Mouse (Mus musculus): ENCODE measurements around the gene Angptl6. TPM values are rescaled to one million over a fixed set of nuclear protein-coding genes. Genes with fewer than 3 reads are reported as not detected.

Angptl6 gene
- polyA plus RNA-seq, 1 experiment = 2.7 TPM

DNA sequence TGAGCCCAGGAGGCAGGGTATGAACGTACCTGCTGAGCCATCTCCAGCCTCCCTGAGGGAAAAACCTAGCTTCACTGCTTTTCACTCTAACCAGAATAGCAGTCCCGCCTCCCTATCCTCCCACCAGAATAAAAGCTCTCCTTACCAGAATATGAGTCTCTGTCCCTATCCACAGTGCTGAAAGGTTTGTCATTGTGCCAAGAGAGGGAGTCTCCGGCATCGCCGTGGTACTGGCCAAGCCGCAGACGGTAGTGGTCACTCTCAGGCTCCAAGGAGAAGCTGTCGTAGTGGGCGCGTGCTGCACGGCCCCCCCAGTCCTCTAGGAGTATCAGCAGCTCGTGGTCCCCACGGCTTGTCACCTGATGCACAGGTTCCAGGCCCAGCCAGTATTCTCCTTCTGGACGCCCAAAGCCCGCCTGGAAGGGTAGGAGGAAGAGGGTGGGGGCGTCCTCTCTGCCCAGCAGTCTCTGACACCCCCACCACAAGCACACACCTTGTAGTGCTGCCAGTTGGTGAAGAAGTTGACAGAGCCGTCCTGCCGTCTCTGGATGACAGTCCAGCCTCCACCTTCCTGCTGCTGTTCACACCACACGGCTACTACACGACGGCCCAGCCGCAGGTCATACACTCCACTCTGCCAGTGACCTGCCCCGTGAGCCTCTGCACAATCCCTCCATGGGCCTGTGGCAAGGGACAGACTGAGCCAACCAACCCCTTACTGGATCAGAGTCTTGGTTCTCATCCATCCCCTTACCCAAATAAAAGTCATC, 4.3 kb downstream of the Angptl6 start:
- H3K4me3 ChIP-seq (ENCODE audit: extremely low read depth, insufficient read depth, insufficient read length) = no peak overlapping the region
- TF ChIP-seq CTCF (IDR thresholded peaks at IDR 0.05; ENCODE audit: extremely low read depth, insufficient read depth, insufficient read length, insufficient replicate concordance) (no peak), POLR2A (IDR thresholded peaks at IDR 0.05; ENCODE audit: low read depth, low read length) (no peak)
- H3K27me3 ChIP-seq (ENCODE audit: control insufficient read depth, insufficient read depth, low read length) = no peaks in the 10 kb centered on the region
- WGBS = 87% methylated on average over 23 of the region's 23 CpGs
- peaks cover 11% of the 10 kb centered on the region for H3K36me3 ChIP-seq (ENCODE audit: control insufficient read depth, insufficient read depth, low read length)
- DNase-seq (ENCODE audit: low read depth in 1 of 2, low spot score in 2 of 2) = no peak
- H3K4me1 ChIP-seq (ENCODE audit: control insufficient read depth, insufficient read depth, insufficient read length) = peaks cover 4% of the 10 kb centered on the region; the same call in 1 of the 2 replicates
- H3K27ac ChIP-seq (ENCODE audit: insufficient read depth, low read length) = no peak overlapping the region

DNA sequence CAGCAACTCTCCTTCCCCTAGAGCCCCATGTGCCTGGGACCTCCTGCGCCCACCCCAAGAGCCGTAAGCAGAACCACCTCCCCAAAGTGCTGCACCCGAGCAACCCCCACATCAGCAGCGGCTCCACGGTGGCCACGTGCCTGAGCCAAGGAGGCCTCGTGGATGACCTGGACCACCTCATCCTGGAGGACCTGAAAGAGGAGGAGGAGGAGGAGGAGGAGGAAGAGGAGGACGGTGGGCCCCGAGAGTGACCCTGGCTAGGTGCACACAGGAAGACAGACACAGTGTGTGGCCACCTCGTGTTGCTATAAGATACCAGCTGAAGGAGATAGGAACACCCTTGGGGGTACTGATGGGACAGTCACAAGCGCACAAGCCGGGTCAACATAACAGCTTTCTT, 6.0 kb downstream of the Angptl6 start:
- TF ChIP-seq CTCF (IDR thresholded peaks at IDR 0.05; ENCODE audit: extremely low read depth, insufficient read depth, insufficient read length, insufficient replicate concordance) (no peak), POLR2A (IDR thresholded peaks at IDR 0.05; ENCODE audit: low read depth, low read length) (no peak)
- whole genome bisulfite sequencing = 90% methylated on average over 12 of the region's 12 CpGs
- Histone ChIP-seq H3K36me3 (ENCODE audit: control insufficient read depth, insufficient read depth, low read length) (peaks cover 12% of the 10 kb centered on the region), H3K27me3 (ENCODE audit: control insufficient read depth, insufficient read depth, low read length) (no peaks in the 10 kb centered on the region), H3K4me3 (ENCODE audit: extremely low read depth, insufficient read depth, insufficient read length) (no peak overlapping the region), H3K4me1 (ENCODE audit: control insufficient read depth, insufficient read depth, insufficient read length) (peaks cover 5% of the 10 kb centered on the region; the same call in 1 of the 2 replicates), H3K27ac (ENCODE audit: insufficient read depth, low read length) (no peak overlapping the region)
- DNase-seq (ENCODE audit: low read depth in 1 of 2, low spot score in 2 of 2) = no peak

DNA sequence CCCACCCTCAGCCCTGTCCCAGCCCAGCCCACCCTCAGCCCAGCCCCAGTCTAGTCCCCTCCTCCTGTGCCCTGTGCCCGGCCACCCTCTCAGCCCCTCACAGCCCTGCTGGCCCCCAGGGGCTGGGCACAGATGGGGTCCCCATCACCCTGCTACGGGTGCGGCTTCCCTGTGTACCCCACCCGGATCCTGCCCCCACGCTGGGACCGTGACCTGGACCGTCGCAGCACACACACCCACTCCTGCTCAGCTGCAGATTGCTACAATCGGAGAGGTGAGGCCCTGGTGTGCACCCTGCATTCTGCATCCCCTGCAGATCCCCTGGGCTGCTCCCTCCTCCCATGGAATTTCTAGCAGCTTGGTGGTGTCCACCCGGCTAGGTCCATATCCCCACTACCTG, 6.5 kb downstream of the Angptl6 start:
- H3K27ac ChIP-seq (ENCODE audit: insufficient read depth, low read length) = no peak overlapping the region
- H3K36me3 ChIP-seq (ENCODE audit: control insufficient read depth, insufficient read depth, low read length) = peaks cover 12% of the 10 kb centered on the region
- TF ChIP-seq CTCF (IDR thresholded peaks at IDR 0.05; ENCODE audit: extremely low read depth, insufficient read depth, insufficient read length, insufficient replicate concordance) (no peak), POLR2A (IDR thresholded peaks at IDR 0.05; ENCODE audit: low read depth, low read length) (no peak)
- peaks cover 5% of the 10 kb centered on the region; the same call in 1 of the 2 replicates for H3K4me1 ChIP-seq (ENCODE audit: control insufficient read depth, insufficient read depth, insufficient read length)
- no peaks in the 10 kb centered on the region for H3K27me3 ChIP-seq (ENCODE audit: control insufficient read depth, insufficient read depth, low read length)
- DNase-seq (ENCODE audit: low read depth in 1 of 2, low spot score in 2 of 2) = no peak
- 95% methylated on average over 10 of the region's 10 CpGs for WGBS
- H3K4me3 ChIP-seq (ENCODE audit: extremely low read depth, insufficient read depth, insufficient read length) = no peak overlapping the region

DNA sequence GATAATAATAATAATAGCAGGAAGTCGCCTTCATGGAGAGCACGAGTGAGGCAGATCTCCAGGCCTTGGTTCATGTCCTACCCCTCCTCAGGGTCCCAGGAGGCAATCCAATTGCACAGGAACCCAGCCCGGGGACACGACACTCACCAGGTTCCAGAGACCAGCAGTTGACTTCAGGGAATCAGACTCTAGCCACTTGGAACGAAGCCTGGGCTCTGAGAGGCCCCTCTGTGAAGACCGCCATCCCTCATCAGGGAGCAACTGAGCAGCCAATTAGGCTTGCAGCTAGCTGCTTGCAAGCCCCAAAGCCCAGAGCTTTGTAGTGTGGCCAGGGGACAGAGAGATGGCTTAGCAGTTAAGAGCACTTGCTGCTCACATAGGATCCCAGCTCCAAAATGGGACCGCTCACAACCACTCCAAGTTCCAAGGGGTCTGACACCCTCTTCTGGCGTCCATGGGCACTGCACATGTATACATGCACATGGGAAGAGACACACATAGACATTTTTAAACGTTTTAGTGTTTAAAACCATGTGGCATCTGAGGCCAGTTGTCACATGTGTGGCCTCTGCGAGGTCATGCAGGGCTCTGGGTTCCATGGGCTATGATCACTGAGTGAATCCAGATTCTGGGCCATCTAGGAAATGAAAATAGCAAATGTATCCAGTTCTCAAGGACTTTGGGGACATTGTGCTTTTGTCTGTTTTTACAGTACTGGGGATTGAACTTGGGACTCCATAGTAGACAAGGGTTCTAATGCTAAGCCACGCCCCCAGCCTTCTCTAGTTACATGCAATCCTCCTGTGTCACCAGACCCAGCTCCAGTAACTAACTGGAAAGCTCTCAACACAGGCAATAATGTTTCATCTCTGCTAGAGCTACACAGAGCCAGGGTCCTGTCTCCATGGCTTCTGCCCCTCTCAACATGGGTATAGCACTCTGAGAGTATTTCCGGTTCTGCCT, 9.0 kb downstream of the Angptl6 start:
- 89% methylated on average over 12 of the region's 12 CpGs for WGBS
- H3K27me3 ChIP-seq (ENCODE audit: control insufficient read depth, insufficient read depth, low read length) = no peaks in the 10 kb centered on the region
- H3K27ac ChIP-seq (ENCODE audit: insufficient read depth, low read length) = no peak overlapping the region
- H3K36me3 ChIP-seq (ENCODE audit: control insufficient read depth, insufficient read depth, low read length) = peaks cover 12% of the 10 kb centered on the region
- no peak overlapping the region for H3K4me3 ChIP-seq (ENCODE audit: extremely low read depth, insufficient read depth, insufficient read length)
- no peak for TF ChIP-seq POLR2A (IDR thresholded peaks at IDR 0.05; ENCODE audit: low read depth, low read length)
- TF ChIP-seq CTCF (IDR thresholded peaks at IDR 0.05; ENCODE audit: extremely low read depth, insufficient read depth, insufficient read length, insufficient replicate concordance) = no peak
- DNase-seq (ENCODE audit: low read depth in 1 of 2, low spot score in 2 of 2) = no peak
- peaks cover 5% of the 10 kb centered on the region; the same call in 1 of the 2 replicates for H3K4me1 ChIP-seq (ENCODE audit: control insufficient read depth, insufficient read depth, insufficient read length)

DNA sequence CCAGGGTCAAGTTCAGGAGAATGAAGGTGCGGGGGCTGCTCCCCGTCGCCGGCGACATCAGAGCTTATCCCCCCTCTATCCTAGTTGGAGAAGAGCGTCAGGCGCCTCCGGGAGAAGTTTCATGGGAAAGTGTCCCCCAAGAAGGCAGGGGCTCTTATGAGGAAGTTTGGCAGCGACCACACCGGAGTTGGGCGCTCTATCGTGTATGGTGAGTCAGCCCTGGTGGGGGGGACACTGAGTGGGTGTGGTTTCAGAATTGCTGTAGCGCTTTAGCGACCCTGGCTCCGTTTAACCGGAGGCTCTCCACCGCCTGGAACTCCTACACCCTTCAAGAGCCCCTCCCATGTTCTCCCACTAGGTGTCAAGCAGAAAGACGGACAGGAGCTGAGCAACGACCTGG, 10.3 kb downstream of the Angptl6 start:
- no peaks in the 10 kb centered on the region for H3K27me3 ChIP-seq (ENCODE audit: control insufficient read depth, insufficient read depth, low read length)
- DNase-seq (ENCODE audit: low read depth in 1 of 2, low spot score in 2 of 2) = no peak
- H3K36me3 ChIP-seq (ENCODE audit: control insufficient read depth, insufficient read depth, low read length) = peaks cover 12% of the 10 kb centered on the region
- WGBS = 6% methylated on average over 19 of the region's 19 CpGs
- H3K27ac ChIP-seq (ENCODE audit: insufficient read depth, low read length) = no peak overlapping the region
- peaks cover 5% of the 10 kb centered on the region; the same call in 1 of the 2 replicates for H3K4me1 ChIP-seq (ENCODE audit: control insufficient read depth, insufficient read depth, insufficient read length)
- TF ChIP-seq CTCF (IDR thresholded peaks at IDR 0.05; ENCODE audit: extremely low read depth, insufficient read depth, insufficient read length, insufficient replicate concordance) = no peak
- no peak for TF ChIP-seq POLR2A (IDR thresholded peaks at IDR 0.05; ENCODE audit: low read depth, low read length)
- peak overlapping the region; percentile 87 for H3K4me3 ChIP-seq (ENCODE audit: extremely low read depth, insufficient read depth, insufficient read length)

DNA sequence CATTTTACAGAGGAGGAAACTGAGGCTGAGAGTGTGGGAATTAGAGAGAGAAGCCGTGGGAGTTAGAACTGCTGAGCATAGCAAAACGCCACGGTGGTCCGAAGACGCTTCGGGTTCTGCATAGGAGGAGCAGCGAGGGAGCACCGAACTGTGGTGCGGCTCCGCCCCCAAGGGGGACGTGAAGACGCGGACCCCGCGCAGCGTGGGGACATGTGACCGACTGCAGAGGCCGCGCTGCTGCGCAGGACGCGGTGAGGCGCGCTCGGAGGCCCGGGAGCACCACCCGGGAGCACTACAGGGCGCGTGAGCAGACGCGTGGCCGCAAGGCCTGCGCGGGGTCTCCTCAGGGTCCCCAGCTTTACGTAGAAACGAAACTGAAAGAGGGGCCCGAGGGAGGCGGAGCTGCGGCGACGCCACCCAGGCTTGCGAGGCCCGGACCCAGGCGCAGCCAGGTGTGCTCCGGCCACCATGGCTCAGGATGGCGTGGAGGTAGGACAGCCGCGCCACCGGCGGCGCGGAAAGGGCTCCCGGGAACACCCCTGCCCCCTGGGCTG, 11.0 kb downstream of the Angptl6 start, which contains the start of gene A230050P20Rik:
TSS of gene A230050P20Rik (plus strand) at position 195 of the 554 bp plus-strand sequence.
- peaks cover 5% of the 10 kb centered on the region; the same call in 1 of the 2 replicates for H3K4me1 ChIP-seq (ENCODE audit: control insufficient read depth, insufficient read depth, insufficient read length)
- WGBS = under 1% methylated on average over 53 of the region's 53 CpGs
- H3K4me3 ChIP-seq (ENCODE audit: extremely low read depth, insufficient read depth, insufficient read length) = peak within 1 kb of the TSS; percentile 87
- DNase-seq (ENCODE audit: low read depth in 1 of 2, low spot score in 2 of 2) = peak; percentile 17 to 54
- H3K36me3 ChIP-seq (ENCODE audit: control insufficient read depth, insufficient read depth, low read length) = peaks cover 9% of the 10 kb centered on the region
- 0 out of 2 replicates have a peak within 1 kb of the TSS, but pooled peaks have one; percentile 9 for H3K27ac ChIP-seq (ENCODE audit: insufficient read depth, low read length)
- TF ChIP-seq POLR2A (IDR thresholded peaks at IDR 0.05; ENCODE audit: low read depth, low read length) (no peak), CTCF (IDR thresholded peaks at IDR 0.05; ENCODE audit: extremely low read depth, insufficient read depth, insufficient read length, insufficient replicate concordance) (no peak)
- no peaks in the 10 kb centered on the region for H3K27me3 ChIP-seq (ENCODE audit: control insufficient read depth, insufficient read depth, low read length)
